Mouse (Mus musculus): Measurements from ENCODE around the gene Fam104a. TPM values are rescaled to one million over a fixed set of nuclear protein-coding genes. Genes with fewer than 3 reads are reported as not detected.
"Not testable (repeated sequence)": the region's sequence is repeated elsewhere in the genome, so short reads cannot be mapped to it uniquely, and the experiment has no call there.

Fam104a gene
- polyA plus RNA-seq, 1 experiment from 2014 or later: 42.3 TPM

- WGBS: 95% methylated on average over 11 of the region's 11 CpGs
Measured at GRCm38 (mm10) chr11:113660940-113661339, 23.0 kb downstream of the Fam104a start.

GRCm38 (mm10) chr11:113660213-113660612 lies 23.7 kb downstream of the Fam104a start:
- WGBS: 99% methylated on average over 3 of the region's 3 CpGs
- H3K4me3 ChIP-seq (replicated peaks; ENCODE audit: low read length); ATAC-seq (ENCODE audit: low FRiP score); H3K4me2 ChIP-seq (replicated peaks); DNase-seq (ENCODE audit: low spot score); H3K4me1 ChIP-seq (replicated peaks; ENCODE audit: control insufficient read depth, insufficient read depth, low read length); H3K27ac ChIP-seq; H3K9ac ChIP-seq; H3K9me3 ChIP-seq (ENCODE audit: control insufficient read depth, low read length); H3K27me3 ChIP-seq (ENCODE audit: control insufficient read depth, insufficient read depth, low read length): not testable (repeated sequence)
- peaks cover 92% of the 10 kb centered on the region for H3K36me3 ChIP-seq (replicated peaks; ENCODE audit: control insufficient read depth, insufficient read depth)

More at GRCm38 (mm10) chr11:113660940-113661339, 23.0 kb downstream of the Fam104a start:
- Histone ChIP-seq H3K9ac (no peak overlapping the region), H3K36me3 (replicated peaks; ENCODE audit: control insufficient read depth, insufficient read depth) (peaks cover 85% of the 10 kb centered on the region), H3K4me3 (replicated peaks; ENCODE audit: low read length) (no peak overlapping the region), H3K4me1 (replicated peaks; ENCODE audit: control insufficient read depth, insufficient read depth, low read length) (0 out of 2 replicates have a peak, but pooled peaks cover 4% of the 10 kb centered on the region), H3K9me3 (ENCODE audit: control insufficient read depth, low read length) (no peaks in the 10 kb centered on the region), H3K4me2 (replicated peaks) (no peak overlapping the region), H3K27me3 (ENCODE audit: control insufficient read depth, insufficient read depth, low read length) (no peaks in the 10 kb centered on the region), H3K27ac (no peak overlapping the region)
- no peak for DNase-seq (ENCODE audit: low spot score)
- no peak for ATAC-seq (ENCODE audit: low FRiP score)

- no peak for ATAC-seq (ENCODE audit: low FRiP score)
Measured at GRCm38 (mm10) chr11:113658763-113659162, 25.2 kb downstream of the Fam104a start.

GRCm38 (mm10) chr11:113658319-113658718 lies 25.6 kb downstream of the Fam104a start:
- Histone ChIP-seq H3K4me1 (replicated peaks; ENCODE audit: control insufficient read depth, insufficient read depth, low read length) (0 out of 2 replicates have a peak, but pooled peaks cover 4% of the 10 kb centered on the region), H3K27me3 (ENCODE audit: control insufficient read depth, insufficient read depth, low read length) (no peaks in the 10 kb centered on the region), H3K9ac (no peak overlapping the region), H3K9me3 (ENCODE audit: control insufficient read depth, low read length) (no peaks in the 10 kb centered on the region), H3K4me2 (replicated peaks) (no peak overlapping the region), H3K36me3 (replicated peaks; ENCODE audit: control insufficient read depth, insufficient read depth) (peaks cover 99% of the 10 kb centered on the region), H3K27ac (no peak overlapping the region), H3K4me3 (replicated peaks; ENCODE audit: low read length) (no peak overlapping the region)
- WGBS: 87% methylated on average over 8 of the region's 8 CpGs
- ATAC-seq (ENCODE audit: low FRiP score) (no peak), DNase-seq (ENCODE audit: low spot score) (no peak)

More at GRCm38 (mm10) chr11:113658763-113659162, 25.2 kb downstream of the Fam104a start:
- H3K4me1 ChIP-seq (replicated peaks; ENCODE audit: control insufficient read depth, insufficient read depth, low read length): 0 out of 2 replicates have a peak, but pooled peaks cover 4% of the 10 kb centered on the region
- 93% methylated on average over 4 of the region's 4 CpGs for WGBS
- H3K27me3 ChIP-seq (ENCODE audit: control insufficient read depth, insufficient read depth, low read length): no peaks in the 10 kb centered on the region
- H3K36me3 ChIP-seq (replicated peaks; ENCODE audit: control insufficient read depth, insufficient read depth): peaks cover 99% of the 10 kb centered on the region
- H3K9me3 ChIP-seq (ENCODE audit: control insufficient read depth, low read length): no peaks in the 10 kb centered on the region
- H3K27ac ChIP-seq: no peak overlapping the region
- H3K4me3 ChIP-seq (replicated peaks; ENCODE audit: low read length): no peak overlapping the region
- DNase-seq (ENCODE audit: low spot score): no peak
- no peak overlapping the region for H3K9ac ChIP-seq
- H3K4me2 ChIP-seq (replicated peaks): no peak overlapping the region

GRCm38 (mm10) chr11:113657221-113657620 lies 26.7 kb downstream of the Fam104a start:
- Histone ChIP-seq H3K36me3 (replicated peaks; ENCODE audit: control insufficient read depth, insufficient read depth) (peaks cover 99% of the 10 kb centered on the region), H3K9me3 (ENCODE audit: control insufficient read depth, low read length) (no peaks in the 10 kb centered on the region), H3K4me2 (replicated peaks) (no peak overlapping the region), H3K9ac (no peak overlapping the region), H3K4me3 (replicated peaks; ENCODE audit: low read length) (no peak overlapping the region), H3K4me1 (replicated peaks; ENCODE audit: control insufficient read depth, insufficient read depth, low read length) (0 out of 2 replicates have a peak, but pooled peaks cover 4% of the 10 kb centered on the region), H3K27ac (no peak overlapping the region), H3K27me3 (ENCODE audit: control insufficient read depth, insufficient read depth, low read length) (no peaks in the 10 kb centered on the region)
- ATAC-seq (ENCODE audit: low FRiP score): no peak
- 86% methylated on average over 4 of the region's 4 CpGs for WGBS
- DNase-seq (ENCODE audit: low spot score): no peak

- H3K9ac ChIP-seq: no peak overlapping the region
- peaks cover 95% of the 10 kb centered on the region for H3K36me3 ChIP-seq (replicated peaks; ENCODE audit: control insufficient read depth, insufficient read depth)
- H3K27ac ChIP-seq: no peak overlapping the region
- H3K27me3 ChIP-seq (ENCODE audit: control insufficient read depth, insufficient read depth, low read length): no peaks in the 10 kb centered on the region
- ATAC-seq (ENCODE audit: low FRiP score) (peak; percentile 75; the same call in 1 of the 2 replicates), DNase-seq (ENCODE audit: low spot score) (no peak)
- 0 out of 2 replicates have a peak, but pooled peaks cover 4% of the 10 kb centered on the region for H3K4me1 ChIP-seq (replicated peaks; ENCODE audit: control insufficient read depth, insufficient read depth, low read length)
- 83% methylated on average over 8 of the region's 8 CpGs for WGBS
- no peaks in the 10 kb centered on the region for H3K9me3 ChIP-seq (ENCODE audit: control insufficient read depth, low read length)
- H3K4me2 ChIP-seq (replicated peaks): no peak overlapping the region
- H3K4me3 ChIP-seq (replicated peaks; ENCODE audit: low read length): no peak overlapping the region
Measured at GRCm38 (mm10) chr11:113656511-113656932, 27.4 kb downstream of the Fam104a start.

- DNase-seq (ENCODE audit: low spot score) (peak; percentile 42), ATAC-seq (ENCODE audit: low FRiP score) (no peak)
- no peaks in the 10 kb centered on the region for H3K27me3 ChIP-seq (ENCODE audit: control insufficient read depth, insufficient read depth, low read length)
- H3K4me3 ChIP-seq (replicated peaks; ENCODE audit: low read length): no peak overlapping the region
- 83% methylated on average over 18 of the region's 18 CpGs for WGBS
- no peak overlapping the region for H3K9ac ChIP-seq
- no peak overlapping the region for H3K4me2 ChIP-seq (replicated peaks)
- H3K27ac ChIP-seq: no peak overlapping the region
- peaks cover 78% of the 10 kb centered on the region for H3K36me3 ChIP-seq (replicated peaks; ENCODE audit: control insufficient read depth, insufficient read depth)
- H3K4me1 ChIP-seq (replicated peaks; ENCODE audit: control insufficient read depth, insufficient read depth, low read length): peaks cover 13% of the 10 kb centered on the region
- H3K9me3 ChIP-seq (ENCODE audit: control insufficient read depth, low read length): no peaks in the 10 kb centered on the region
Measured at GRCm38 (mm10) chr11:113654561-113655270, 29.2 kb downstream of the Fam104a start.

- Histone ChIP-seq H3K36me3 (replicated peaks; ENCODE audit: control insufficient read depth, insufficient read depth) (peaks cover 71% of the 10 kb centered on the region), H3K4me1 (replicated peaks; ENCODE audit: control insufficient read depth, insufficient read depth, low read length) (peaks cover 13% of the 10 kb centered on the region), H3K4me2 (replicated peaks) (no peak overlapping the region), H3K27me3 (ENCODE audit: control insufficient read depth, insufficient read depth, low read length) (no peaks in the 10 kb centered on the region), H3K27ac (no peak overlapping the region), H3K9me3 (ENCODE audit: control insufficient read depth, low read length) (no peaks in the 10 kb centered on the region), H3K4me3 (replicated peaks; ENCODE audit: low read length) (no peak overlapping the region), H3K9ac (no peak overlapping the region)
- DNase-seq (ENCODE audit: low spot score) (no peak), ATAC-seq (ENCODE audit: low FRiP score) (no peak)
- WGBS: 96% methylated on average over 15 of the region's 15 CpGs
Measured at GRCm38 (mm10) chr11:113654105-113654504, 29.9 kb downstream of the Fam104a start.

GRCm38 (mm10) chr11:113652516-113652915 lies 31.4 kb downstream of the Fam104a start:
- Histone ChIP-seq H3K4me3 (replicated peaks; ENCODE audit: low read length) (no peak overlapping the region), H3K27ac (no peak overlapping the region), H3K9ac (no peak overlapping the region), H3K27me3 (ENCODE audit: control insufficient read depth, insufficient read depth, low read length) (no peaks in the 10 kb centered on the region), H3K4me2 (replicated peaks) (no peak overlapping the region), H3K4me1 (replicated peaks; ENCODE audit: control insufficient read depth, insufficient read depth, low read length) (peaks cover 18% of the 10 kb centered on the region), H3K9me3 (ENCODE audit: control insufficient read depth, low read length) (no peaks in the 10 kb centered on the region), H3K36me3 (replicated peaks; ENCODE audit: control insufficient read depth, insufficient read depth) (peaks cover 56% of the 10 kb centered on the region)
- ATAC-seq (ENCODE audit: low FRiP score) (no peak), DNase-seq (ENCODE audit: low spot score) (no peak)
- 85% methylated on average over 6 of the region's 6 CpGs for WGBS

All from hindbrain, embryonic 14.5 days (tissue).